Mouse (Mus musculus) 3T3-L1 (cell line): ENCODE measurements around the gene Slc5a4b.
"Not testable (repeated sequence)": the region's sequence is repeated elsewhere in the genome, so short reads cannot be mapped to it uniquely, and the experiment has no call there.

Source experiments
- DNase-seq: peaks from one replicate; pipeline ENCODE4 v3.0.0-alpha.2; 2015; ENCODE audit warnings: low read depth, low spot score

Gene Slc5a4b

GRCm38 (mm10) chr10:76110861-76111260 lies at the start of gene Slc5a4b:
Gene Slc5a4b (minus strand): TSS chr10:76110961.
- DNase-seq = no peak

GRCm38 (mm10) chr10:76158009-76158408 lies 47.2 kb upstream of the Slc5a4b start:
- no peak for DNase-seq

- DNase-seq = no peak
These were observed 46.8 kb upstream of the Slc5a4b start for GRCm38 (mm10) chr10:76157528-76157927.

- no peak for DNase-seq
These were observed 45.1 kb upstream of the Slc5a4b start for GRCm38 (mm10) chr10:76155911-76156310.

GRCm38 (mm10) chr10:76147278-76147677 lies 36.5 kb upstream of the Slc5a4b start, which contains the start of gene Slc5a4a:
Gene Slc5a4a (plus strand): TSS chr10:76147451.
- DNase-seq = no peak

GRCm38 (mm10) chr10:76146846-76147245 lies 36.1 kb upstream of the Slc5a4b start:
- DNase-seq = no peak

GRCm38 (mm10) chr10:76136318-76136717 lies 25.6 kb upstream of the Slc5a4b start:
- DNase-seq = peak; percentile 8

- DNase-seq = no peak
These were observed 21.7 kb upstream of the Slc5a4b start for GRCm38 (mm10) chr10:76132506-76132905.

GRCm38 (mm10) chr10:76121495-76121894 lies 10.7 kb upstream of the Slc5a4b start:
- DNase-seq = peak; percentile 70

GRCm38 (mm10) chr10:76120124-76120711 lies 9.5 kb upstream of the Slc5a4b start:
- DNase-seq = peak; percentile 17

- peak; percentile 54 for DNase-seq
These were observed 8.0 kb upstream of the Slc5a4b start for GRCm38 (mm10) chr10:76118741-76119140.

GRCm38 (mm10) chr10:76117966-76118365 lies 7.2 kb upstream of the Slc5a4b start:
- peak; percentile 43 for DNase-seq

GRCm38 (mm10) chr10:76097368-76097767 lies 13.4 kb downstream of the Slc5a4b start:
- no peak for DNase-seq

- no peak for DNase-seq
These were observed 14.2 kb downstream of the Slc5a4b start for GRCm38 (mm10) chr10:76096580-76096979.

GRCm38 (mm10) chr10:76077008-76077407 lies 33.8 kb downstream of the Slc5a4b start:
- DNase-seq = not testable (repeated sequence)

GRCm38 (mm10) chr10:76072080-76072479 lies 38.7 kb downstream of the Slc5a4b start:
- peak; percentile 76 for DNase-seq

- no peak for DNase-seq
These were observed 42.8 kb downstream of the Slc5a4b start for GRCm38 (mm10) chr10:76067674-76068613.

- DNase-seq = no peak
These were observed 48.3 kb downstream of the Slc5a4b start for GRCm38 (mm10) chr10:76062439-76062838.

GRCm38 (mm10) chr10:76051860-76052259 lies 58.9 kb downstream of the Slc5a4b start:
- no peak for DNase-seq

- DNase-seq = no peak
These were observed 61.8 kb downstream of the Slc5a4b start for GRCm38 (mm10) chr10:76048967-76049366.

- no peak for DNase-seq
These were observed 63.4 kb downstream of the Slc5a4b start for GRCm38 (mm10) chr10:76047182-76047869.

GRCm38 (mm10) chr10:76046754-76047153 lies 64.0 kb downstream of the Slc5a4b start:
- peak; percentile 69 for DNase-seq
